Mouse (Mus musculus) forebrain, embryonic 10.5 days (tissue): ENCODE results near the gene Rnf38. TPM values are rescaled to one million over a fixed set of nuclear protein-coding genes. Genes with fewer than 3 reads are reported as not detected.

Experiments used
- microRNA-seq: library from miRNA; unstranded; fragments of <30 nt; microRNA quantifications from one replicate; pipeline ENCODE4, GENCODE M21; 2017
- polyA plus RNA-seq: library from polyadenylated mRNA; unstranded; fragments of >200 nt; fragmentation: Nextera tagmentation; extraction: Ambion mirVana; gene quantifications from 2 replicates; pipeline ENCODE4 v1.2.1, GENCODE M21; 2016

Gene Rnf38
- polyA plus RNA-seq, 1 experiment from 2014 or later = 34.2 TPM

Small RNA genes lying within 50 kb of the gene (microRNA-seq; reads per million reads assigned to microRNA genes)
- not detected for gene Mir5106

Other genes with a start within 250 kb of the Rnf38 start
- 176 and 179 TPM in 2 replicates for gene Clta, start 229.3 kb downstream of the Rnf38 start, polyA plus RNA-seq
- 18.0 and 19.2 TPM in 2 replicates for gene Gne, start 149.6 kb downstream of the Rnf38 start, polyA plus RNA-seq
- 82.4 and 83.0 TPM in 2 replicates for gene Melk, start 67.1 kb upstream of the Rnf38 start, polyA plus RNA-seq